Mouse (Mus musculus) layer of hippocampus, adult 11-12 months (tissue): ENCODE results near the gene Arpin.

Source experiments
- DNase-seq: peaks from one replicate; pipeline ENCODE4 v3.0.0; 2022; ENCODE audit warnings: low spot score

The Arpin gene

GRCm38 (mm10) chr7:79892576-79893428 is 42.4 kb downstream of the Arpin start:
- no peak for DNase-seq

DNA sequence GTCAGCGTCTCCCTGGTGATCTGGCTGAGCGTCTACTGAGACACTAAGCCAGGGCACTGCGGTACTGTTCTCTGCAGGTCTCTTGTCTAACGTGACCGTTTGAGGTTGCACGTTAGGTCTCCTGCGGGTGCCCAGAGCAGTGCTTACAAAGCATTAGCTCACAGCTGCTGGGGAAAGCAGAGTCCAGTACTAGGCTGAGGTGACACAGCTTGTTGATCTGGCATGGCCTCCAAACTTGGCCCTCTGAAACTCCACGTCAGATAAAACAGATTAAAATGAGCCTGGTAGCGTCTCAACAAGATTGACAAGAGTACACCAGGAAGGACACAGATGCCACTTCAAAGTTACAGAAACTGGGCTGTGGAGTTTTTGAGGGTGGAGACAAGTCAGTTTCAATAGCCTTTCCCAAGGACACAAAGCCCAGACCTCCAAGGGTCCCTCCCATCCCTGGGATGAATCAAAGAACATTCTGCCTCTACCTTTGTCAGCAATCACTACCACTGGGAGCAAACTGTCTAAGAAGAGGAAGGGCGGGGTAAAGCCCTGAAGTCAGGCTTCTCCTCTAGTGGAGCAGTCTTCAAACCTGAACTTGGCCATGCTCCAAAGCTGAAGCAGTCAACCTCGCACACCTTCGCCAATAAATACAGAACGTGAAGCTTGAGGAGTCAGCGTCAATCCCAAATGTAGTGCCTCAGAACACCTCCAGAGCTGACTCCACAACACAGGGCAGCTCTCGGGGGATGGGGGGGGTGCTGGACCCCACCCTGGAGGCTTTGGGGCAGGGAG is 44.5 kb downstream of the Arpin start:
- no peak for DNase-seq

- DNase-seq, result no peak
These were observed 46.6 kb downstream of the Arpin start for GRCm38 (mm10) chr7:79888603-79889002.

- no peak for DNase-seq
These were observed 51.4 kb downstream of the Arpin start for GRCm38 (mm10) chr7:79883613-79884334.

- DNase-seq, result no peak
These were observed 53.3 kb downstream of the Arpin start for GRCm38 (mm10) chr7:79881901-79882300.

GRCm38 (mm10) chr7:79880998-79881397 is 54.2 kb downstream of the Arpin start:
- no peak for DNase-seq

DNA sequence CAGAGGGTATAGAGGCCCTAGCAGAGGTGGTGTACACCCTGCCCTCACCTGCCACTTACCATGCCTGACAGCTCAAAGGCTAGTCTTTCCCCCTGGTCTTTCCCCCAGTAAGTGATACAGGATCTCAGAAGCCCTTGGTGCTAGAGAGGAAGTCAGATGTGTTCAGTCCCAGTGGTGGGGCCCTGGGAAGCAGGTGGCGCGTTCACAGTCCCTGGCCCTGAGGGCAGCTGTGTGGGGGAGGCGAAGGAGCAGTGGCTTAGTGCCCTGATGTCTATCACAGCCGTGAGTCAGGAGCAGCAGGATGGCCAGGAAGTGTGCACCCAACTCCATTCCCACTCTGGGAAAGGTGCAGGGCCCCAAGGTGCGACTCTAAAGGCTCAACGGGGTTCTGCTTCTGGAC is 55.1 kb downstream of the Arpin start:
- no peak for DNase-seq

- no peak for DNase-seq
These were observed 56.6 kb downstream of the Arpin start for GRCm38 (mm10) chr7:79878455-79879025.
